Mouse (Mus musculus): ENCODE data around the gene Rcan2. TPM values are rescaled to one million over a fixed set of nuclear protein-coding genes. Genes with fewer than 3 reads are reported as not detected.

Gene Rcan2
- polyA plus RNA-seq, 1 experiment from 2014 or later: 57.7 TPM

DNA sequence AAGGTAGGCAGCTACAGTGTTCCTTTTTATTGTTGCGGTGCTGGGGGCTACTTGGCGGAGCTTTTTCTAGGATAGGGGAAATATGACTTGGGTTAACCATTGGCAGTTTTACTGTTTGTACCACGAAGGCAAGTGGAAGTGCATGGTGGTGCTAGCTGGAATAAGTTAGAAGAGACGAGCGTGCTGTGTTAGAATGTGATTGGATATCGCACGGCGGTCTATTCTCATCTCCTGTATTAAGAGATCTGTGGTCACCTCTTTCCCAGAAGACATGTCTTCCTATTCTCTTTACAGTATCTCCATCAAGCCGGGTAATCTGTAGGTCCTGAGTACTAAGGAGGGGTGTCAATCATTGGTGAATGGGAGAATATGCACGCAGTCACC lies 152.4 kb downstream of the Rcan2 start:
- Histone ChIP-seq H3K4me3 (ENCODE audit: control insufficient read depth in 1 of 2, insufficient read depth in 1 of 2, low read depth in 1 of 2, low read length in 2 of 2) (peak overlapping the region in 1 of 2 experiments; percentile 13; a peak in 2 of 4 replicates), H3K9me3 (ENCODE audit: control insufficient read depth, low read length) (no peaks in the 10 kb centered on the region), H3K4me2 (ENCODE audit: low read length) (peak overlapping the region; percentile 64), H3K27me3 (ENCODE audit: control insufficient read depth, insufficient read depth, low read length) (no peaks in the 10 kb centered on the region), H3K27ac (replicated peaks in 1 of 2; ENCODE audit: control insufficient read depth in 1 of 2, insufficient read depth in 1 of 2, low read depth in 2 of 2, low read length in 2 of 2) (peak overlapping the region in 1 of 2 experiments; percentile 78; a peak in 1 of 4 replicates), H3K9ac (ENCODE audit: low read length) (peak overlapping the region; percentile 62), H3K36me3 (ENCODE audit: control insufficient read depth, insufficient read depth, low read length) (no peaks in the 10 kb centered on the region), H3K4me1 (ENCODE audit: control insufficient read depth in 2 of 2, insufficient read depth in 2 of 2, low read length in 2 of 2) (peaks cover 9 to 16% of the 10 kb centered on the region in 2 experiments)
- ATAC-seq (ENCODE audit: insufficient number of reproducible peaks, insufficient read depth, low FRiP score, low read depth): no peak
- 79% methylated on average over 10 of the region's 10 CpGs for WGBS

DNA sequence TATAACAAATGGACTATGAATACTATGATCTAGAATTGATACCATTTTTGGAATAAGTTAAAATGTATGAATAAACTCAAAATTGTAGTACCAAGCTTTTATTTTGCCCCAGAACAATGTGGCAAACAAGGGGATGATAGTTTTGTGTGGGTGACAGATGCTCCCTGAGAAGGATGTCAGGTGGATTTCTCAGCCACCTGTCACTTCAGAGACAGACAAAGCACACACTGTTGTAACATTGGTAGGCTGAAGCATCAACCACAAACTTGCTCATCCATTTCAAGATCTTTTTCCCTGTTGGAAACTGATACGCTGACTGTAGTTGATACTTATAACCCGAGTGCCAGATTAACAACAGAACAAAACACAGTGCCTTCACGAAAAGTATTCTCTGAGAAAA lies 158.6 kb downstream of the Rcan2 start:
- H3K36me3 ChIP-seq (ENCODE audit: control insufficient read depth, insufficient read depth, low read length): no peaks in the 10 kb centered on the region
- H3K4me2 ChIP-seq (ENCODE audit: low read length): no peak overlapping the region
- WGBS: 81% methylated on average over 3 of the region's 3 CpGs
- H3K4me3 ChIP-seq (ENCODE audit: control insufficient read depth in 1 of 2, insufficient read depth in 1 of 2, low read depth in 1 of 2, low read length in 2 of 2): no peak overlapping the region
- H3K9me3 ChIP-seq (ENCODE audit: control insufficient read depth, low read length): peaks cover 4% of the 10 kb centered on the region; the same call in 1 of the 2 replicates
- H3K27ac ChIP-seq (replicated peaks in 1 of 2; ENCODE audit: control insufficient read depth in 1 of 2, insufficient read depth in 1 of 2, low read depth in 2 of 2, low read length in 2 of 2): no peak overlapping the region
- H3K9ac ChIP-seq (ENCODE audit: low read length): no peak overlapping the region
- no peak for ATAC-seq (ENCODE audit: insufficient number of reproducible peaks, insufficient read depth, low FRiP score, low read depth)
- 0 out of 4 replicates have a peak, but pooled peaks cover 0 to under 1% of the 10 kb centered on the region in 2 experiments for H3K4me1 ChIP-seq (ENCODE audit: control insufficient read depth in 2 of 2, insufficient read depth in 2 of 2, low read length in 2 of 2)
- H3K27me3 ChIP-seq (ENCODE audit: control insufficient read depth, insufficient read depth, low read length): no peaks in the 10 kb centered on the region

DNA sequence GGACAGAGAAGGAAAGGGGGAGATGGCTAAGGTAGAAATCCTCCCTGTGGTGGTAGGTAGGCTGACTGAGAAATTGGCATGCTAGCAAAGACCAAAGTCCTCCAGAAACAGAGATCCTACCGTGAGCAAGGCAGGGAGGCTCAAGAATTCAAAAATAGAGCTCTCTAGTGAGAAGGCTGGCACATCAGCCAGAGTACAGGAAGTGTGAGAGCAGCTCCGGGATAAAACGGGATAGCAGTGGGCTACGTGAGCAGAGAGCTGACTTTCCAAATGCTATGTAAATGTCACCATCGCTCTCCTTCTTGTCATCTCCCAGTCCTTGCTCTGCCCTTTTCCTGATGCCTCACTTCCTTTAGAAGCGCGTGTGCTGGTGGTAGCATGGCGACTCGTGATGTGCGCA lies 168.8 kb downstream of the Rcan2 start:
- Histone ChIP-seq H3K27ac (replicated peaks in 1 of 2; ENCODE audit: control insufficient read depth in 1 of 2, insufficient read depth in 1 of 2, low read depth in 2 of 2, low read length in 2 of 2) (no peak overlapping the region), H3K27me3 (ENCODE audit: control insufficient read depth, insufficient read depth, low read length) (no peaks in the 10 kb centered on the region), H3K4me1 (ENCODE audit: control insufficient read depth in 2 of 2, insufficient read depth in 2 of 2, low read length in 2 of 2) (peaks cover 0 to 2% of the 10 kb centered on the region in 2 experiments; a peak in 2 of 4 replicates), H3K4me2 (ENCODE audit: low read length) (no peak overlapping the region), H3K9me3 (ENCODE audit: control insufficient read depth, low read length) (no peaks in the 10 kb centered on the region), H3K4me3 (ENCODE audit: control insufficient read depth in 1 of 2, insufficient read depth in 1 of 2, low read depth in 1 of 2, low read length in 2 of 2) (no peak overlapping the region), H3K9ac (ENCODE audit: low read length) (no peak overlapping the region), H3K36me3 (ENCODE audit: control insufficient read depth, insufficient read depth, low read length) (no peaks in the 10 kb centered on the region)
- no peak for ATAC-seq (ENCODE audit: insufficient number of reproducible peaks, insufficient read depth, low FRiP score, low read depth)
- WGBS: 69% methylated on average over 10 of the region's 10 CpGs

DNA sequence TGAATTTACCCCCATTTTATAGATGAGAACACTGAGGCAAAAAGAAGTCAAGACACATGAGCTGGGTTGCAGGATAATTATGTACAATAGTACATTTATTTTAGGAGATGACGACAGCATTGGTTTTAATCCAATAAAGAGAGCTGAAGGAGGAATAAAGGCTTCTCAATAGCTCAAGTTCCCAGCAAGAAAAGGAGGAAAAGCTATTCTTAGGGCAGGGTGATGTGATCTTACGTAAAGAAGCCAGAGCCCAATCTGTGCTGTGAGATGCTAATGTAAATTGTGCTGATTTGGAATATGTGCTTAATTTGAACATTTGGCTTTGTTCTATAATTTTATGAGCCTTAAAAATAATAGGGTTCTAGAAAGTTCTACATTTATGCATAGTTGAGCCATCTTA lies 176.4 kb downstream of the Rcan2 start:
- Histone ChIP-seq H3K4me3 (ENCODE audit: control insufficient read depth in 1 of 2, insufficient read depth in 1 of 2, low read depth in 1 of 2, low read length in 2 of 2) (no peak overlapping the region), H3K9me3 (ENCODE audit: control insufficient read depth, low read length) (no peaks in the 10 kb centered on the region), H3K27me3 (ENCODE audit: control insufficient read depth, insufficient read depth, low read length) (no peaks in the 10 kb centered on the region), H3K4me2 (ENCODE audit: low read length) (no peak overlapping the region), H3K36me3 (ENCODE audit: control insufficient read depth, insufficient read depth, low read length) (no peaks in the 10 kb centered on the region), H3K27ac (replicated peaks in 1 of 2; ENCODE audit: control insufficient read depth in 1 of 2, insufficient read depth in 1 of 2, low read depth in 2 of 2, low read length in 2 of 2) (no peak overlapping the region), H3K4me1 (ENCODE audit: control insufficient read depth in 2 of 2, insufficient read depth in 2 of 2, low read length in 2 of 2) (peaks cover 0 to 8% of the 10 kb centered on the region in 2 experiments; a peak in 3 of 4 replicates), H3K9ac (ENCODE audit: low read length) (no peak overlapping the region)
- ATAC-seq (ENCODE audit: insufficient number of reproducible peaks, insufficient read depth, low FRiP score, low read depth): no peak
- WGBS: 87% methylated on average over 2 of the region's 2 CpGs

DNA sequence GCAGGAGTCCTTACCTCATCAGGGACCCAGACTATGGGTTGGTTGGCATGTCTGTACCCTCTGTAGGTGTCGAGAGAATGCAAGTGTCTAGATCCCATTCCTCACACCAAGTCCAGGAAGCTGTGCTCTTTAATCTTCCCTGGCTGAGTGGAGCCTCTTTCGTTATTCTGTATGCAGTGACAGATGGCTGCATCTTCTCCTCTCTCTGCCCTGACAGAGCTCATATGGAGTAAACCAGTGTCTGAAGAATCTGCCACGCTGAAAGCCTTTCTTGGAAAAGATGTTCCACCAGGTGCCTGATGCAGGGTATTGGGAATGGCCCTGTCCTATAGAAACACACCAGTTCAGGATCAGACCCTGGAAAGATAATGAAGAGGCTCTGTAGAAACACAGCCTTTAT lies 178.8 kb downstream of the Rcan2 start:
- Histone ChIP-seq H3K9me3 (ENCODE audit: control insufficient read depth, low read length) (no peaks in the 10 kb centered on the region), H3K4me3 (ENCODE audit: control insufficient read depth in 1 of 2, insufficient read depth in 1 of 2, low read depth in 1 of 2, low read length in 2 of 2) (no peak overlapping the region), H3K4me2 (ENCODE audit: low read length) (no peak overlapping the region)

DNA sequence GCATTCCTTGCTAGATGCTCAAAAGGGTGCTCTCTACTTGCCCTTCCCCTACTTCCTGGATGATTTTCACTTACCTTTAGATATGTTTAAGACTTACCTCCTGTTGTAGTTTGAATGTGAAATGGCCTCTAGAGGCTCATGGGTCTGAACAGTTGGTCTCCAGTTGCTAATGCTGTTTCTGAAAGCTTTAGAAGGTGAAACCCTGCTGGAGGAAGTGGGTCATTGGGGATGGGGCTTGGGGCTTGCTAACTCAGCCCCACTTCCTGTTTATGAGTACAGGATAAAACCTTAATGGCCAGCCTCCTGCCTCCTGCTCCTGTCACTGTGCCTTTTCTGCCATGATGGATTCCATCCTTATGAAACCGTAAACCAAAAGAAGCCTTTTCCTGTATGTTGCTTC lies 181.4 kb downstream of the Rcan2 start:
- 77% methylated on average over 1 of the region's 1 CpGs for WGBS
- H3K4me2 ChIP-seq (ENCODE audit: low read length): no peak overlapping the region

More for the DNA sequence above, 178.8 kb downstream of the Rcan2 start:
- Histone ChIP-seq H3K36me3 (ENCODE audit: control insufficient read depth, insufficient read depth, low read length) (no peaks in the 10 kb centered on the region), H3K27ac (replicated peaks in 1 of 2; ENCODE audit: control insufficient read depth in 1 of 2, insufficient read depth in 1 of 2, low read depth in 2 of 2, low read length in 2 of 2) (0 out of 4 replicates have a peak overlapping the region, but pooled peaks of 1 of the 2 experiments have one; percentile 28), H3K9ac (ENCODE audit: low read length) (no peak overlapping the region), H3K4me1 (ENCODE audit: control insufficient read depth in 2 of 2, insufficient read depth in 2 of 2, low read length in 2 of 2) (peaks cover 0 to 6% of the 10 kb centered on the region in 2 experiments; a peak in 1 of 4 replicates), H3K27me3 (ENCODE audit: control insufficient read depth, insufficient read depth, low read length) (no peaks in the 10 kb centered on the region)
- ATAC-seq (ENCODE audit: insufficient number of reproducible peaks, insufficient read depth, low FRiP score, low read depth): no peak
- 53% methylated on average over 3 of the region's 3 CpGs for WGBS

DNA sequence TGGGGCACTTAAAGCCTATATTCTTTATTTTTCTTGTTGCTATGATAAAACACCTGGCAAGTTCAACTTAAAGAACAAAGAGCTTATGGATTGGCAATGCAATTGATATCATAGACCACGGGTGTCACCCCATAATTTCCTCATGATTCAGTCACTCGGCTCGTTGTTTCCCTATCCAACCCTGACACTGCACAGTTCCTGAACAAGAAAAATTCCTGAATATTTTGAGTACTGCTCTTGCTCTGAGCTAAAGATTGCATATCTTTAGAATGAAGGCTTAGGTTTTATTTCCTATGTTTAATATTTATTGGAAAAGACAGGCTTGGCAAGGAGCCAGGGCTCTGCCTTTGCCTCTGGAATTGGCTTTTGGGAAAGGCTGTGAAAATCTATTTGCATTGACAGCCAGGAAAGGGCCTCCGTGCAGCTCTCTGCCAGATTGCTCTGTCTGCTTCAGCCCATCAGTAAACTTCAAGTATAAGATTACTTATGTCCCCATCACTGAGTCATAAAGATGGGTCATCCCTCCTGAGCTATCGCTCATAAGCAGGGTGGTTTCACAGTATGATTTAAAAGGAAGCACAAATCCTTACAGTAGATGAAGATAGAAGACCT lies 188.3 kb downstream of the Rcan2 start:
- Histone ChIP-seq H3K9me3 (ENCODE audit: control insufficient read depth, low read length) (peaks cover 6% of the 10 kb centered on the region; the same call in 1 of the 2 replicates), H3K27ac (replicated peaks in 1 of 2; ENCODE audit: control insufficient read depth in 1 of 2, insufficient read depth in 1 of 2, low read depth in 2 of 2, low read length in 2 of 2) (no peak overlapping the region)
- 58% methylated on average over 5 of the region's 5 CpGs for WGBS

More for the DNA sequence above, 181.4 kb downstream of the Rcan2 start:
- Histone ChIP-seq H3K4me1 (ENCODE audit: control insufficient read depth in 2 of 2, insufficient read depth in 2 of 2, low read length in 2 of 2) (peaks cover 0 to 6% of the 10 kb centered on the region in 2 experiments; a peak in 1 of 4 replicates), H3K27ac (replicated peaks in 1 of 2; ENCODE audit: control insufficient read depth in 1 of 2, insufficient read depth in 1 of 2, low read depth in 2 of 2, low read length in 2 of 2) (no peak overlapping the region), H3K27me3 (ENCODE audit: control insufficient read depth, insufficient read depth, low read length) (no peaks in the 10 kb centered on the region), H3K36me3 (ENCODE audit: control insufficient read depth, insufficient read depth, low read length) (no peaks in the 10 kb centered on the region), H3K4me3 (ENCODE audit: control insufficient read depth in 1 of 2, insufficient read depth in 1 of 2, low read depth in 1 of 2, low read length in 2 of 2) (no peak overlapping the region), H3K9me3 (ENCODE audit: control insufficient read depth, low read length) (no peaks in the 10 kb centered on the region), H3K9ac (ENCODE audit: low read length) (no peak overlapping the region)
- no peak for ATAC-seq (ENCODE audit: insufficient number of reproducible peaks, insufficient read depth, low FRiP score, low read depth)

More for the DNA sequence above, 188.3 kb downstream of the Rcan2 start:
- Histone ChIP-seq H3K4me3 (ENCODE audit: control insufficient read depth in 1 of 2, insufficient read depth in 1 of 2, low read depth in 1 of 2, low read length in 2 of 2) (no peak overlapping the region), H3K4me1 (ENCODE audit: control insufficient read depth in 2 of 2, insufficient read depth in 2 of 2, low read length in 2 of 2) (peaks cover 10 to 31% of the 10 kb centered on the region in 2 experiments), H3K36me3 (ENCODE audit: control insufficient read depth, insufficient read depth, low read length) (no peaks in the 10 kb centered on the region), H3K4me2 (ENCODE audit: low read length) (no peak overlapping the region), H3K27me3 (ENCODE audit: control insufficient read depth, insufficient read depth, low read length) (no peaks in the 10 kb centered on the region), H3K9ac (ENCODE audit: low read length) (no peak overlapping the region)
- no peak for ATAC-seq (ENCODE audit: insufficient number of reproducible peaks, insufficient read depth, low FRiP score, low read depth)

Data from heart, embryonic 14.5 days (tissue).